9 mouse cellular contexts compared by ENCODE assay signal in genomic region chr8:64788715-64789114, GRCm38 (mm10). TPM values are rescaled to one million over a fixed set of nuclear protein-coding genes. Genes with fewer than 3 reads are reported as not detected.
DNase-seq lines count a peak whose midpoint lies in the region; ATAC-seq and TF ChIP-seq lines count a peak whose summit lies in the region.
"Had no signal": no experiment of that assay in that cellular context is flagged by ENCODE, and none has a peak within 500 bp of the region (broad histone marks: within the 10 kb centered on the region; RNA-seq: fewer than 3 reads in every experiment).

No protein-coding gene starts in this region.

- H3K4me1 ChIP-seq in stomach, postnatal 0 days (replicated peaks; ENCODE audit: control insufficient read depth, insufficient read depth), result no peaks in the 10 kb centered on the region
- H3K4me1 ChIP-seq: neural tube, embryonic 12.5 days had no signal

- H3K27me3 ChIP-seq in stomach, postnatal 0 days (ENCODE audit: control insufficient read depth, insufficient read depth, low read length), result no peaks in the 10 kb centered on the region
- H3K27me3 ChIP-seq: heart, embryonic 15.5 days; neural tube, embryonic 12.5 days had no signal

- WGBS in stomach, postnatal 0 days, result 88% methylated on average over 4 of the region's 4 CpGs

- DNase-seq in A20 (ENCODE audit: low read depth, low spot score), result peak; percentile 35
- DNase-seq in CD4-positive, CD25-positive, alpha-beta regulatory T cell, adult 2 months (ENCODE audit: low read depth, low spot score), result peak; percentile 59
- peak; percentile 42 for DNase-seq in gastrocnemius, postnatal 14 days
- peak; percentile 63 to 73 for DNase-seq in kidney, postnatal 4 days
- DNase-seq in spleen, adult 12 weeks (ENCODE audit: low spot score), result peak; percentile 21
- DNase-seq in stomach, postnatal 0 days (ENCODE audit: low spot score), result no peak
- no peak for DNase-seq in embryo, embryonic 11 days

- no peak overlapping the region for H3K4me3 ChIP-seq in stomach, postnatal 0 days (ENCODE audit: low read depth, low read length)
- H3K4me3 ChIP-seq: heart, embryonic 15.5 days; neural tube, embryonic 12.5 days had no signal

- no peak overlapping the region for H3K4me2 ChIP-seq in stomach, postnatal 0 days (replicated peaks; ENCODE audit: low read depth)
- H3K4me2 ChIP-seq: heart, embryonic 15.5 days; neural tube, embryonic 12.5 days had no signal

- TF ChIP-seq CTCF in stomach, postnatal 0 days (IDR thresholded peaks at IDR 0.05; ENCODE audit: low read depth), result no peak

- H3K27ac ChIP-seq in stomach, postnatal 0 days (replicated peaks), result no peak overlapping the region
- H3K27ac ChIP-seq: heart, embryonic 15.5 days; neural tube, embryonic 12.5 days had no signal

- no peak for TF ChIP-seq EP300 in stomach, postnatal 0 days (optimal IDR thresholded peaks at IDR 0.05)

- intact Hi-C loops in gastrocnemius, postnatal 14 days (cut with DNase I; ENCODE audit: low total_unique reads), result no loop called here

- H3K9ac ChIP-seq in stomach, postnatal 0 days (ENCODE audit: low read length), result no peak overlapping the region
- H3K9ac ChIP-seq: heart, embryonic 15.5 days; neural tube, embryonic 12.5 days had no signal

- ATAC-seq in stomach, postnatal 0 days (ENCODE audit: low FRiP score, low TSS enrichment), result no peak

- H3K9me3 ChIP-seq in stomach, postnatal 0 days (ENCODE audit: control insufficient read depth, low read length), result no peaks in the 10 kb centered on the region
- H3K9me3 ChIP-seq: heart, embryonic 15.5 days; neural tube, embryonic 12.5 days had no signal

- no peaks in the 10 kb centered on the region for H3K36me3 ChIP-seq in stomach, postnatal 0 days (ENCODE audit: control insufficient read depth, insufficient read depth, low read length)
- H3K36me3 ChIP-seq: heart, embryonic 15.5 days; neural tube, embryonic 12.5 days had no signal

RNA-seq across cellular contexts. Expression of gene Msmo1, which starts 55.1 kb away (rescaled TPM):
- 1 to 10 TPM; 2.7 to 7.0 TPM for total RNA-seq in gastrocnemius, postnatal 14 days (2021)
- 141 and 160 TPM in 2 replicates for polyA plus RNA-seq in stomach, postnatal 0 days (2015; fragmentation: Nextera tagmentation; extraction: Ambion mirVana)

Comparison
In these comparisons a context has a peak if more than half of its experiments do, and no peak if none do; other contexts are left out.
1. DNase-seq: peak in A20 (single experiment), CD4-positive, CD25-positive, alpha-beta regulatory T cell, adult 2 months (single experiment), gastrocnemius, postnatal 14 days (single experiment), kidney, postnatal 4 days (2 of 2) and spleen, adult 12 weeks (single experiment); none in stomach, postnatal 0 days (single experiment) and embryo, embryonic 11 days (single experiment).